Mouse (Mus musculus): Measurements from ENCODE around the gene Olfr109. TPM values are rescaled to one million over a fixed set of nuclear protein-coding genes. Genes with fewer than 3 reads are reported as not detected.

Olfr109 gene
- not detected for total RNA-seq (2021)
- long read RNA-seq, experiment 1: 0 reads
- long read RNA-seq, experiment 2: 0 reads

DNA sequence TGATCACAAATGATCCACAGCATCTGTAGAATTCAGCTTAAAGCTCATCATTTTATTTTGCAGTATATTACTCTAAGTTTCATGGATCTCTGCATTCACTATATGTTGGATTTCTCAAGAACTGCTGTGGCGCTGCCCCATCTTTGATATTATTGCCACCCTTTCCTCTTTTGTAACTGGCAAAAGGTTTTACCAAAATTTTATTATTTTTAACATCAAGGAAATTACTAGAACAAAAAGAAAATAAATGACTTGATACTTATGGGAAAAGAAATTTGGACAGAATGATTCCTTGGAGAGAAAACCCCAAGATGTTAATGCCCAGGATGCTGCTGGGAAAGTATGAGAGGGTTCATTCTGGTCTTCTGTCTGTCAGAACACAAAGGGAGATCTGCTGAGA, at the start of gene Olfr109:
Gene Olfr109 (plus strand): TSS at position 301 of the 400 bp plus-strand sequence.
- no peak for DNase-seq (ENCODE audit: low spot score in 2 of 2)

GRCm38 (mm10) chr17:37413380-37413779, 45.3 kb upstream of the Olfr109 start:
- DNase-seq (ENCODE audit: low spot score in 2 of 2): no peak

GRCm38 (mm10) chr17:37445180-37445579, 13.5 kb upstream of the Olfr109 start, which contains the start of gene Olfr108:
TSS of gene Olfr108 (plus strand) at chr17:37445480.
- no peak for DNase-seq (ENCODE audit: low spot score in 2 of 2)

DNA sequence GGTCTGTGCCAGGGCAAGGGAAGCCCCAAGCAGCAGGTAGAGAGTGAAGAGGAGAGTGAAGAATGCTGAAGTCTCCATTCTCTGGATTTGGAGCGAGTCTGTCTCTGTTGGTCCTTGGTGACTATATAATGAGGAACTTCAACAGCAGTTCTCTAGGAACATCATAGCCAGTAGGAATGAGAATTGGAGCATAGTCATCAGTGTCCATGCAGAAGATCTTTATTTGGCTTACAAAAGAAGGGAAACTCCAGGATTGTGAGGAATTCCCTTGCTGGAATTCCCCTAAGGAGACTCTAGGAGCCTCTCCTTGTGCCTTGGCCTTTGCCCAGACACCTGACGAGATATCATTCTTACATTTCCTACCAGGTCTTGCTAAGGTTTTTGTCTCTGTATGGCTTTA, 24.7 kb downstream of the Olfr109 start, which contains the start of gene H2-M2:
Gene H2-M2 (minus strand): TSS at position 101 of the 400 bp plus-strand sequence.
- DNase-seq (ENCODE audit: low spot score in 2 of 2): no peak

GRCm38 (mm10) chr17:37491930-37492518, 33.3 kb downstream of the Olfr109 start, which contains the start of gene Olfr110:
TSS of gene Olfr110 (plus strand) at chr17:37492468.
- DNase-seq (ENCODE audit: low spot score in 2 of 2): no peak

GRCm38 (mm10) chr17:37507730-37508129, 49.0 kb downstream of the Olfr109 start, which contains the start of gene Olfr111:
TSS of gene Olfr111 (plus strand) at chr17:37508030.
- DNase-seq (ENCODE audit: low spot score in 2 of 2): no peak

Other genes with a start within 250 kb of the Olfr109 start
- not detected for gene Olfr95, start 245.8 kb upstream of the Olfr109 start, total RNA-seq (2021)
- gene Olfr96, start 238.8 kb upstream of the Olfr109 start, total RNA-seq (2021): not detected
- gene Olfr97, start 221.6 kb upstream of the Olfr109 start, total RNA-seq (2021): not detected
- gene Olfr98, start 195.2 kb upstream of the Olfr109 start, total RNA-seq (2021): not detected
- gene H2-M3, start 188.7 kb upstream of the Olfr109 start, total RNA-seq (2021): 1 to 10 TPM; 4.3 to 5.6 TPM
- gene Olfr99, start 175.5 kb upstream of the Olfr109 start, total RNA-seq (2021): not detected
- gene Olfr101, start 154.6 kb upstream of the Olfr109 start, total RNA-seq (2021): not detected
- gene Olfr102, start 141.9 kb upstream of the Olfr109 start, total RNA-seq (2021): not detected
- not detected for gene Olfr103, start 119.2 kb upstream of the Olfr109 start, total RNA-seq (2021)
- not detected for gene Olfr104-ps, start 99.3 kb upstream of the Olfr109 start, total RNA-seq (2021)
- not detected for gene Olfr105-ps, start 79.9 kb upstream of the Olfr109 start, total RNA-seq (2021)
- gene Olfr106-ps, start 68.5 kb upstream of the Olfr109 start, total RNA-seq (2021): not detected
- gene Olfr107, start 59.7 kb upstream of the Olfr109 start, total RNA-seq (2021): not detected
- not detected for gene Olfr108, start 13.4 kb upstream of the Olfr109 start, total RNA-seq (2021)
- gene H2-M2, start 24.6 kb downstream of the Olfr109 start, total RNA-seq (2021): under 1 TPM in 1 of 2 experiments, not detected in 1; 0.20 TPM
- not detected for gene Olfr110, start 33.6 kb downstream of the Olfr109 start, total RNA-seq (2021)
- gene Olfr111, start 49.1 kb downstream of the Olfr109 start, total RNA-seq (2021): not detected
- not detected for gene Olfr112, start 110.5 kb downstream of the Olfr109 start, total RNA-seq (2021)
- not detected for gene Olfr113, start 118.7 kb downstream of the Olfr109 start, total RNA-seq (2021)
- gene Olfr114, start 133.8 kb downstream of the Olfr109 start, total RNA-seq (2021): not detected
- gene Olfr115, start 168.2 kb downstream of the Olfr109 start, total RNA-seq (2021): not detected
- gene Olfr116, start 168.3 kb downstream of the Olfr109 start, total RNA-seq (2021): not detected
- gene Olfr117, start 204.9 kb downstream of the Olfr109 start, total RNA-seq (2021): not detected
- not detected for gene Olfr118, start 208.1 kb downstream of the Olfr109 start, total RNA-seq (2021)
- not detected for gene Olfr119, start 237.6 kb downstream of the Olfr109 start, total RNA-seq (2021)

Measured in adrenal gland, postnatal 4 days (tissue).